Mouse (Mus musculus): ENCODE results near the gene D8Ertd738e. TPM values are rescaled to one million over a fixed set of nuclear protein-coding genes. Genes with fewer than 3 reads are reported as not detected.

The D8Ertd738e gene
- polyA plus RNA-seq, 1 experiment: 193 TPM

DNA sequence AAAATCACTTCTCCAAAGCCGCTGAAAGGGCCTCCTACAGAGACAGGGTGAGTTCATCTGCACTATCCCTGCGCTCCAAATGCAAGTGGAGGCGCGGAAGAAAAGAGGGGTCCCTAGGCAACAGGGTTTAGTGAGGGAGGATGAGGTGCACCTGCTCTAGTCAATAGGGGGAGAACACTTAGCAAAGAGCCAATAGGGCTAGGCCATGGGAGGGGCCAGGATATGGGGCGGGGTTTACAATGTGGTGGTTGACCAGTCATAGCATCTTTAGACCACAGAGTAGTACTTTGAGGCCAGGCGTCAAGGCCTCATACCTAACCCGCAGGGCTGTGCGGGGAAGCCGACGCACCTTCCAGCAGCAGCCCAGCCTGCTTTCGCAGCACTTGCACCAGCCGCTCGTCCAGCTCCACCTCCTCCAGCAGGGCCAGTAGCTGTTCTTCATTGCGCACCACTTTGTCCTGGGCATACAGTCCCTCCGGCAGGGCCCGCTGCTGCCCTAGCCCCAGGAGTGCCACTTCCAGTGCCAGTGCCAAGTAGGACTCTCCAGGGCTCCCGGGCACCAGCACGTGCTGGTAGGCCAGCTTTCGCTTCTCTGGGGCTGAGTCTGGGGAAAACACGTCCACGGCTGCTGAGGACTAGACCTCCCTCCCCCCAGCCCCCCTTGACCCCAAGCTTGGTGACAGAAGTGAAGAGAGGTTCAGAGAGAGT is 26.0 kb downstream of the D8Ertd738e start:
- peaks cover 65% of the 10 kb centered on the region for H3K36me3 ChIP-seq (ENCODE audit: control insufficient read depth, insufficient read depth, low read length)
- no peaks in the 10 kb centered on the region for H3K27me3 ChIP-seq (ENCODE audit: control insufficient read depth, insufficient read depth, low read length)
- DNase-seq: no peak
- 91% methylated on average over 21 of the region's 21 CpGs for WGBS
- TF ChIP-seq CTCF (IDR thresholded peaks at IDR 0.05; ENCODE audit: borderline replicate concordance, control insufficient read depth, extremely low read depth, insufficient read depth, low read length, poor library complexity): no peak
- no peak for TF ChIP-seq POLR2A (IDR thresholded peaks at IDR 0.05; ENCODE audit: control insufficient read depth, extremely low read depth, insufficient read depth, low read length, poor library complexity)
- no peak overlapping the region for H3K4me3 ChIP-seq (ENCODE audit: control insufficient read depth, insufficient read depth, low read length)
- H3K4me1 ChIP-seq (replicated peaks; ENCODE audit: control insufficient read depth, insufficient read depth, low read length): peaks cover 6% of the 10 kb centered on the region
- H3K27ac ChIP-seq (ENCODE audit: control insufficient read depth, insufficient read depth, low read length): no peak overlapping the region

DNA sequence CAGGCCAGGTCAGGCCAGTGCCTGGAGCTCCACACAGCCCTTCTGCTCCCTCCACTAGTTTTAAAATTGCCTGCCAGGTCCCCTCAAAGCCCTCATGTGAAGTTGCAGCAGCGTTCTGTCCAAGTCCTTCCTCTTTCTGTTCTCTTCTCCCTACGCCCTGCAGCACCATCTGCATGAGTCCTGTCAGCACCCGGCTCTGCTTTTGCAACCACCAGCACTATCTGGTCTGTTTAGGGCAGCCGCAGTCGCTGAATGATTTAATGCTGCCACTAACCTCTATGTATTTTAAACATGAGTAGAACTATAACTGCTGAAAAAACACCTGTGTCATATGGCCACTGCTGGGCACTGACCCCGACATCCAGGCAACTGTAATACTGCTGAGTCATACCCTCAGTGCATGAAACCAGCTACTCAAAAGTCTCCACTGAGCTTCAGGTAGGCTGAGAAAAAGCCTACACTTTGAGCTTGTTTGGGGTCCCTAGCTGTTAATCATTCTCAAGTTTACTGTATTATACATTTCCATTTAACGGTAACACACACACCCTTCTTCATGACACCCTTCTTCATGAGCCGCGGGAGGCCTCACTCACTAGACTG is 26.9 kb downstream of the D8Ertd738e start:
- no peak for DNase-seq
- Histone ChIP-seq H3K4me1 (replicated peaks; ENCODE audit: control insufficient read depth, insufficient read depth, low read length) (peaks cover 6% of the 10 kb centered on the region), H3K27me3 (ENCODE audit: control insufficient read depth, insufficient read depth, low read length) (no peaks in the 10 kb centered on the region), H3K4me3 (ENCODE audit: control insufficient read depth, insufficient read depth, low read length) (no peak overlapping the region), H3K27ac (ENCODE audit: control insufficient read depth, insufficient read depth, low read length) (peak overlapping the region; percentile 61; the same call in 1 of the 2 replicates), H3K36me3 (ENCODE audit: control insufficient read depth, insufficient read depth, low read length) (peaks cover 63% of the 10 kb centered on the region)
- 46% methylated on average over 9 of the region's 9 CpGs for WGBS
- no peak for TF ChIP-seq POLR2A (IDR thresholded peaks at IDR 0.05; ENCODE audit: control insufficient read depth, extremely low read depth, insufficient read depth, low read length, poor library complexity)
- TF ChIP-seq CTCF (IDR thresholded peaks at IDR 0.05; ENCODE audit: borderline replicate concordance, control insufficient read depth, extremely low read depth, insufficient read depth, low read length, poor library complexity): no peak

DNA sequence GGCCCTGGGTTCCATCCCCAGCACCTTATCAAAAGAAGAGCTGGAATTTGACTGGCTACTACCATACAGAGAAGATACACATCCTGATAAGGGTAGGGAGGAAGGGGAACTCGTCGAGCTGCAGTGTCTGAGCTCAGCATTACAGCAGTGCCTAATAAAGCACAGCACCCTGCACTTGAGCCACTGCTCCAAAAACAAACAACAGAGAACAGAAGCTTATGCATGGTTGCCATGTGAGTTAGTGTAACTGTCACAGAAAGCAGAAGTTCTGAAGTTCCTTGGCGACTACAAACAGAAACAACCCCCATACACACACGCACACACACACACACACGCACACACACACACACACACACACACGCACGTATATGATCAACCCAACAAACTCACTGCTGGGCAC is 29.4 kb downstream of the D8Ertd738e start:
- Histone ChIP-seq H3K4me3 (ENCODE audit: control insufficient read depth, insufficient read depth, low read length) (no peak overlapping the region), H3K4me1 (replicated peaks; ENCODE audit: control insufficient read depth, insufficient read depth, low read length) (peaks cover 6% of the 10 kb centered on the region), H3K27ac (ENCODE audit: control insufficient read depth, insufficient read depth, low read length) (no peak overlapping the region), H3K27me3 (ENCODE audit: control insufficient read depth, insufficient read depth, low read length) (no peaks in the 10 kb centered on the region), H3K36me3 (ENCODE audit: control insufficient read depth, insufficient read depth, low read length) (peaks cover 53% of the 10 kb centered on the region)
- DNase-seq: no peak
- WGBS: 63% methylated on average over 7 of the region's 7 CpGs
- TF ChIP-seq CTCF (IDR thresholded peaks at IDR 0.05; ENCODE audit: borderline replicate concordance, control insufficient read depth, extremely low read depth, insufficient read depth, low read length, poor library complexity) (no peak), POLR2A (IDR thresholded peaks at IDR 0.05; ENCODE audit: control insufficient read depth, extremely low read depth, insufficient read depth, low read length, poor library complexity) (no peak)

DNA sequence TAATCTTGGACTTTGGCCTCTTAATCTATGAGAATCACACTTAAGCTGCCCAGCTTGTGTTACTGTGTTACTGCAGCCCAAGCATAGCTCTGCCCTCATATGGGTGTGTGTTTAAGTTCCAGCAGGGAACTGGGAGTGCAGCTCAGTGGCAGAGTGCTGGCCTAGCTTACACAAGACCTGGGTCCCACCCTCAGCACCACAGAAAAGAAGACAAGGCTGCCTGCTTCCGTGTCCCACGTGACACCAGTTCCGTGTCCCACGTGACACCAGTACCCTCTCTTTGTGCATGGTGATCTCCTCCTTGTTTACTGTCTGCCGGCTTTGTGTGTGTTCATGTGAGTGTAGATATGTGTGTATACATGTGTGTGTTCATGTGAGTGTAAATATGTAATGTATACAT is 31.4 kb downstream of the D8Ertd738e start:
- Histone ChIP-seq H3K36me3 (ENCODE audit: control insufficient read depth, insufficient read depth, low read length) (peaks cover 54% of the 10 kb centered on the region), H3K4me1 (replicated peaks; ENCODE audit: control insufficient read depth, insufficient read depth, low read length) (peaks cover 6% of the 10 kb centered on the region), H3K27me3 (ENCODE audit: control insufficient read depth, insufficient read depth, low read length) (no peaks in the 10 kb centered on the region), H3K4me3 (ENCODE audit: control insufficient read depth, insufficient read depth, low read length) (no peak overlapping the region), H3K27ac (ENCODE audit: control insufficient read depth, insufficient read depth, low read length) (no peak overlapping the region)
- no peak for DNase-seq
- 97% methylated on average over 5 of the region's 5 CpGs for WGBS
- TF ChIP-seq POLR2A (IDR thresholded peaks at IDR 0.05; ENCODE audit: control insufficient read depth, extremely low read depth, insufficient read depth, low read length, poor library complexity) (no peak), CTCF (IDR thresholded peaks at IDR 0.05; ENCODE audit: borderline replicate concordance, control insufficient read depth, extremely low read depth, insufficient read depth, low read length, poor library complexity) (no peak)

DNA sequence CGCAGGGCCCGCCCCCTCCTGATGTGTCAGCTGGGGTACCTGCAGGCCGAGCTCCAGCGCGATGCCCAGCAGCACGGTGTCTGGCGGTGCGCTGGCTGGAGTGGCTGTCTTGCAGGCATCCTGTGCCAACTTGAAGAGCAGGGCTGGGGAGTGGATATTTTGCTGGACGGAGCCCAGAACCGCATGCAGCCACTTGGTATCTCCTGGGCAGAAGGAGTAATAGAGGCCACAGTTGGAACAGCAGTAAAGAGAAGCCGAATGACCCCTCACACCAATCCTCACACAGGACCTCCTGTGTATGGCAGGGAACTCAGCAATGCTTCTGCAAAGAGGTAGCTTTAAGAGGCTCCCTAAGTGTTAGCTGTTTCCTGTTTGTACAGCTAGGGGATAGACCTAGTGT is 32.3 kb downstream of the D8Ertd738e start:
- Histone ChIP-seq H3K4me3 (ENCODE audit: control insufficient read depth, insufficient read depth, low read length) (no peak overlapping the region), H3K27ac (ENCODE audit: control insufficient read depth, insufficient read depth, low read length) (no peak overlapping the region), H3K36me3 (ENCODE audit: control insufficient read depth, insufficient read depth, low read length) (peaks cover 50% of the 10 kb centered on the region), H3K27me3 (ENCODE audit: control insufficient read depth, insufficient read depth, low read length) (no peaks in the 10 kb centered on the region), H3K4me1 (replicated peaks; ENCODE audit: control insufficient read depth, insufficient read depth, low read length) (peaks cover 1% of the 10 kb centered on the region)
- TF ChIP-seq POLR2A (IDR thresholded peaks at IDR 0.05; ENCODE audit: control insufficient read depth, extremely low read depth, insufficient read depth, low read length, poor library complexity) (no peak), CTCF (IDR thresholded peaks at IDR 0.05; ENCODE audit: borderline replicate concordance, control insufficient read depth, extremely low read depth, insufficient read depth, low read length, poor library complexity) (no peak)
- DNase-seq: no peak
- WGBS: 99% methylated on average over 11 of the region's 11 CpGs

DNA sequence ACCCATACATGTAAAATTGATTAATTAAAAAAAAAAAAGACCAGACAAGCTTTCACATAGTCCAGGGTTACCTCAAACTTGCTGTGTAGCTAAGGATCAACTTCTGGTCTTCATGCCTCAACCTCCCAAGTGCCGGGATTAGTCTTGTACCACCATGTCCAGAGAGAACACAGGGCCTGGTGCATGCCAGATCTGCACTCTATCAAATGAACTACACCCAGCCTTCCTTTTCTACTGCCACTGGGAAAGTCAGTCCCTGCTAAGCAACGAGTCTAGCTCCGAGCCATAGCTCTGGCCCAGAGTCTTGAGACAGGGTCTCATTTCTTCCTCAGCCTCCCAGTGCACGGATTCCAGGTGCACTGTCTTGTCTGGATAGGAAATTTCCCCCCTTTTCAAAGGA is 36.2 kb downstream of the D8Ertd738e start:
- no peaks in the 10 kb centered on the region for H3K27me3 ChIP-seq (ENCODE audit: control insufficient read depth, insufficient read depth, low read length)
- peaks cover 21% of the 10 kb centered on the region for H3K4me1 ChIP-seq (replicated peaks; ENCODE audit: control insufficient read depth, insufficient read depth, low read length)
- no peak overlapping the region for H3K27ac ChIP-seq (ENCODE audit: control insufficient read depth, insufficient read depth, low read length)
- H3K4me3 ChIP-seq (ENCODE audit: control insufficient read depth, insufficient read depth, low read length): no peak overlapping the region
- no peak for DNase-seq
- peaks cover 46% of the 10 kb centered on the region for H3K36me3 ChIP-seq (ENCODE audit: control insufficient read depth, insufficient read depth, low read length)
- 96% methylated on average over 4 of the region's 4 CpGs for WGBS
- no peak for TF ChIP-seq CTCF (IDR thresholded peaks at IDR 0.05; ENCODE audit: borderline replicate concordance, control insufficient read depth, extremely low read depth, insufficient read depth, low read length, poor library complexity)
- TF ChIP-seq POLR2A (IDR thresholded peaks at IDR 0.05; ENCODE audit: control insufficient read depth, extremely low read depth, insufficient read depth, low read length, poor library complexity): no peak
